Mouse (Mus musculus): Measurements from ENCODE around the gene Mfsd6l.
A peak's percentile ranks its signal among the peaks of the same experiment; 100 is the strongest.

Mfsd6l gene

DNA sequence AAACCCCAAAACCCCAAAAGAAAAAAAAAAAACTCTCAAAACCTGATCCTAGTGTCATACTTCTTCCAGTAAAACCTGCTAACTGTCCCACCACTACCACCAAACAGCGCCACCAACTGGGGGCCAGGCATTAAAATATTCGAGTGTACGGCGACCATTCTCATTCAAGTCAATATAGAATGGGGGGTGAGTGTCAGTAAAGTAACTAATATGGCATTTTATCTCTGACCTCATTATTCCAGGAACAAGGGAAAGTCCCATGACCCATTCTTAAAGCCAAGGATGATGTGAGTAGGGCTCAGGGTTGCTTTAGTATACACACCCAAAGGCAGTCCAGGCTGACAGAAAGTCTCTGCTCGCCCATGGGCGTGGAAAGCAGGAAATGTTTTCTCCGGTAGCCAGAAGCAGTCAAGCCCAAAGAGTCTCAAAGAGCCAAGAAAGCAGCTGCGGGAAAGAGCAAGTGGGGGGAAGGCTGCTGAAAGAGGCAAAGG is 2.0 kb upstream of the Mfsd6l start:
- DNase-seq (ENCODE audit: low spot score) = no peak

DNA sequence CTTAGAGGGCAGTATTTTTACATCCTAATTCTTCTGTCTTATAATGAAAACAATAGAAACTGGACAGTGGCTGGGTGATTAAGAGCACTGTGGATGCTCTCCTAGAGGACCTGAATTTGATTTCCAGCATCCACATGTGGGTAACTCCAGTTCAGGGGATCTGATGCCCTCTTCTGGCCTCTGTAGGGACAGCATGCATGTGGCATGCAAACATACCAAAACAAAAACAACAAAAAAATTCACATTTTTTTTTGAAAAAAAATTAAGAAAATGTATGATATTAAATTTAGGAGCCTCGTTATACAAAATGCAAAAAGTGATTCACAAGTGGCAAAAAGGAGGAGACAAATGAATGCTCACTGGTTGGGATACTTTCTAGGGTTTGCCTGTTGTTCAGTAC is 3.6 kb downstream of the Mfsd6l start:
- no peak for DNase-seq (ENCODE audit: low spot score)

DNA sequence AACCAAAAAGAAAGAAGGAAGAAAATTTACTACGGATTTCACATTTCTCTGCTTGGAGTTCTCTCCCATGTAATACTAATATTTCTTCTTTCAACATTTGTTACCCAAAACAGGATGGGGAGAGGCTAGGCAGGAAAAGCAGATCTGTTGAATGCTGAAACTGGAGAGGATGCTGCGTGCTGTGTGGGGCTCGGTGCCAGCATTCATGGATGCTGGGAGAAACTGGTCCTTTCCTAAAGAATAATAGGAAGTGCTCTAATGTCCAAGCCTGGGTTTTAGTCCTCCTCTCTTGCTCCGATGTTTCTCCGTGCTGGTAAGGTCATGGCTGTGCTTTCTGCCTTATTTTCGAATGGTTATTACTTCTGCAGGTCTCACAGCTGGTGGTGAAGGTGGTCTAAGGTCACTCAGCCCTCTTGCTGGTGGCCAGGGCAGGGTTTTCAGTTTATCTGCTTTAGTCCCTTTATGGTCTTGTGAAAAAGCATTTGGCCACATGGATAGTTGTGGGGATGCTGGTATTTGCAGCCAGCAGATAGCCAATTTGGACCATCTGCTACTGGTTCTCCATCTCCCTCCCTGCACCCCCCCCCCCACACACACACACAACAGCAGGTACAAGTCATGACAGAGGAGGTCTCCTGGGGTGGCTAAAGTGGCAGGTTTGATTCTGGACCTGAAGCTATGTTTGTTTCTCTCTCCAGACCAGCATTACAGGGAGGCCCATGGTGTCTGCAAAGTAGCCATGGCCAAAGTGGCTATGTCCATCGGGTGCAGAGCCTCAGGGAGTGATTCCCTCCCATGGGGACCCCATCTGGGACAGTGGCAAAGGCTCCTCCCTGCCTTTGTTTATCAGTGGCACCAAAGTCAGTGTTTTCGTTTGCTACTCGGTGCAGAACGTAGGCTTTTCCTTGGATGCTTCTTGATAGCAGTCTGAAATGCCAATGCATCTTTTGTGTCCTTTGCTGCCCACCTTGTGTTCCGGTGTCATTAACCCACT is 6.3 kb downstream of the Mfsd6l start:
- no peak for DNase-seq (ENCODE audit: low spot score)

DNA sequence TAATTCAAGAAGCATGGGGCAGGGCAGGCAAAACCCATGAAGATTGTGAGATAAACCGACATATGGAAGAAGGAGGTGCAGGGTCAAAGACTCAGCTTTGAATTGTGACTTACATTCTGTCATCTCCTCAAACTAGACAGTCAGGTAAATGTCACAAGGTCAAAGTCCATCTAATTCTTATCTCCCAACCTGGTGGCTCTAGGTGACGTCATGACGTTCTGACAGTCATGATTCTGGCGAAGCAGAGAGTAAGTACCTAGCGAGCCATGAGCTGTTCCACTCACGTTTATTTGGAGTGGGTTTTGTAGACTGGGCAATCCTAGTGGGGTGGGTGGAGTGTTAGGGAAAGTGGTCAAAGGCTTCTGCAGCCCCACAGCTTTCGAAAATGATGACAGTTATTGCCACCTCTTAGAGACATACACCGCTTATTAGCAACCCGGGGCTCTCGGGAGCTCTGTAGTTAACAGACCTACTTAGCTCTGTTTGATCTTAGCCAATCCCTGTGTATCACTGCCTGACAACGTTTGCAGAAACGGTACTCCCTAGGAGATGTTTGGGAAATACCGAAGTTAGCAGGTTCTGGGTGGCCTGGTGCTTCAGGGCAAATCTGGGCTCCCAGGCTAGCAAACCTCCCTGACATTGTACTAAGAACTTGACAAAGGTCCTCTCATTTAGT is 8.5 kb downstream of the Mfsd6l start:
- no peak for DNase-seq (ENCODE audit: low spot score)

DNA sequence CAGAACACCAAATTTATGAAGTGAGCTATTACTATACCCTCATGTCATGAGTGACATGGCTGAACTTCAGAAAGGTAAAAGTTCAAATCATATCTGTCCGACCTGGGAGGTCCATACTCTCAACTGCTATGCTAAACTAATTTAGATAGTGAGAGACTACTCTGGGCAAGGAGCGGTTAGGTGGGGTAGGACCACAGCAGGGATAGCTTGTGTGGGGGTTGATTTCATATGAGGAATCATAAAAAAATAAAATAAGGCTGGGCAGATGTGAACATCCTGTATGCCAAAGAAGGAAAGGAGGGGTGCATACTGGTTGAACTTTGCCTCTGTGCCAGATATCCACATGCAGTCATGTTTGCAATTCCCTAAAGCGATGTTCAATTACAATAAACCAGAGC is 9.0 kb downstream of the Mfsd6l start:
- no peak for DNase-seq (ENCODE audit: low spot score)

DNA sequence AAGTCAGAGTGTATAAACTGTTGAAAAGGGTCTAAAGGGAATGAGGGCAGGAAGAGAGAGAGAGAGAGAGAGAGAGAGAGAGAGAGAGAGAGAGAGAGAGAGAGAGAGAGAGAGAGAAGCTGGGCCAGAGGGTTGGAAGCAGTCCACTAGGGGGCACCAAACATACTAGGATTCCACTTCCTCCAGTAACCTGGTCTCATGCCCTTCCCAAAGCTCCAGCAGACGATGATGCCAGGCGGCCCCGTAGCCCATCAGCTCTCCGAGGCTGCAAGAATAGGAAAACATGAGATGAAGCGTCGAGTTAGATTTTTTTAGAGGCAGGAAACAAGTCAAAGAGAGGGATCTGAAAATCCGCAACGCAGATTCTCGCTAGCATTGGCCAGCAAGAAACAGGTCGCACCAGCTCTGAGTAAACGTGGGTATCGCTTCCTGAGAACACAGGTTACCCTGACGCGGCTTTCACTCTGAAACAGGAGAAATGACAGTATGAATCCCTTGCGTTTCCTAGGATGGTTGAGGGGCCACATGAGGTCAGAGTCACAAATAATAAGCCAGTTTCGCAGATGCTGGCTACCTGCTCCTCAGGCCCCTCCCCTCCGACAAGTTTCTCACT is 10.6 kb downstream of the Mfsd6l start:
- DNase-seq (ENCODE audit: low spot score) = peak; percentile 72

DNA sequence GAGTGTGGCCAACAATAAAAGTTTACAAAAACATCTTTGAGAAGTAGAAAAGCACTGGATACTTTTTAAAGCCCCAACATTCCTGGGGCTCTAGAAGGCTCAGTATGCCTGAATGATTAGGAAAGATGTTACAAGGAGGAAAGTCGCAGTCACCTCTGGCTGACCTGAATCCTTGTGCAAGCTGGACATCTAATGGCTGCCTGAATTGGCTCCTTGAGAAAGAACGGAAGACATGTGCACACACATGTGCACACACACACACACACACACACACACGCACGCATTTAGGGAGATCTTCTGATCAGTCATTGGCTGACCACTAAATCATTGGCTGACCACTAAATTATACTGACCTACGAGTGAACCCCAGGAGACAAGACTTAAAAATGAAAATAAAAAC is 14.9 kb downstream of the Mfsd6l start:
- no peak for DNase-seq (ENCODE audit: low spot score)

DNA sequence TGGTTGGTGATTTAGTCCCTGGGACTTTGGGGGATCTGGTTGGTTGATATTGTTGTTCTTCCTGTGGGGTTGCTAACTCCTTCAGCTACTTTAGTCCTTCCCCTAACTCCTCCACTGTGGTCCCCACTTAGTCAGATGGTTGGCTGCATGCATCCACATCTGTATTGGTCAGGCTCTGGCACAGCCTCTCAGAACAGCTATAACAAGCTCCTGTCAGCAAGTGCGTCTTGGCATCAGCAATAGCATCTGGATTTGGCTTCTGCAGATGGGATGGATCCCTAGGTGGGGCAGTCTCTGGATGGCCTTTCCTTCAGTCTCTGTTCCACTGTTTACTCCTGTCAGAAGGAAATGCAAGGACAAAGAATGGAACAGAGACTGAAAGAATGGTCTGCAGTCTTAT is 21.1 kb downstream of the Mfsd6l start:
- no peak for DNase-seq (ENCODE audit: low spot score)

DNA sequence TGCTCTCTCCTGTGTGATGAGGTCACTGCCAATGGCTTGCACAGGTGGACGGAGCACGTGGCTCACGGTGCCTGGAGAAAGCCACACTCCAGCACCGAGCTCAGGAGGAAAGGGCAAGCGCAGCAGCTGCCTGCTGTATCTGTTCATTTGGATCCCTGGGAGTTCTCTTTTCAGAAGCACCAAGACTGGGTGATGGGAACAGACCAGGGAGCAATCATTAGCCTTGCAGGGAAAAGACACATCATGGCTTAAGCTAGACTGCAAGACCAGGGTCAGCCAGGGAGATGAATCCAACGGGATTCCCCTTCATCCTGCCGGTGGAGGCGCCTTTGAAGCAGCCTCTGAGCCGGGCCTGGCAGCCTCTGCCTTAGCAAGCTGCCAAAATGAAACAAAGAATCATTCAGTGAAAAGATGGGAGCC is 23.5 kb downstream of the Mfsd6l start:
- no peak for DNase-seq (ENCODE audit: low spot score)

DNA sequence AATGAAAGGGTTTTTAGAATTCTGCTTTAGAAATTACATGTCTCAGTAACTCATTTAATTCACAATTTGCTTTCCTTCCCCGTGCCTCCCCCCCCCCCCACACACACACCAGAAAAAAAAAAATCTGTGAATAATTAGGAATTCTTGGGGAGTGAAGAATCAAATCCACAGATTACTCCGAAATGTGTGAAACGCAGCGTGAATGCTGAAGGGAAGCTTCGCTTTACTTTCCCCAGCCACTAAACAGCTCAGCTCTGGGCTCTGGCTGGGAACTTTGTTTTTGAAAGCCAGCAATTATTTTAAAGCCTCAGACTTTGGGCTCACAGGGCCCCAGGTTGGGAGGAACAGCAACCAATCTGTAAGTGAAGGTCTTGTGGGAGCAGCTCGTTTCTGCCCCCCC is 24.6 kb downstream of the Mfsd6l start:
- no peak for DNase-seq (ENCODE audit: low spot score)

DNA sequence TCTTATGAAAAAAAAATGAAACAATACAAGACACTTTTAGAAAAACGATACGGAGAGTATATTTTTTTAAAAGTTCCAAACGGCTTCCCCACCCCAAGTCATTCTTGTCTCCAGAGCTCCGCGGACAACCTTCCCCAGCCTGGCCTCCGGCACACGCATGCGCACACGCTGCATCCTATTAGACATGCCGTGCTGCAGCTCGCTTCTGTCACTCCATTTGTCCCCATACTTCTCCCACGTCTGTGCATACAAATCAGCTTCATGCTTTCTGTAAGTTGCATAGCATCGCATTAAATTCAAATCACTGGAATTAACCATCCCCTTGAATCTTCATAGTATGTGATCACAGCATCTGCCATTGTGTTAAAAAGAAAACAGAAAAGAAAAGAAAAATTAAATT is 27.2 kb downstream of the Mfsd6l start:
- DNase-seq (ENCODE audit: low spot score) = peak; percentile 43

DNA sequence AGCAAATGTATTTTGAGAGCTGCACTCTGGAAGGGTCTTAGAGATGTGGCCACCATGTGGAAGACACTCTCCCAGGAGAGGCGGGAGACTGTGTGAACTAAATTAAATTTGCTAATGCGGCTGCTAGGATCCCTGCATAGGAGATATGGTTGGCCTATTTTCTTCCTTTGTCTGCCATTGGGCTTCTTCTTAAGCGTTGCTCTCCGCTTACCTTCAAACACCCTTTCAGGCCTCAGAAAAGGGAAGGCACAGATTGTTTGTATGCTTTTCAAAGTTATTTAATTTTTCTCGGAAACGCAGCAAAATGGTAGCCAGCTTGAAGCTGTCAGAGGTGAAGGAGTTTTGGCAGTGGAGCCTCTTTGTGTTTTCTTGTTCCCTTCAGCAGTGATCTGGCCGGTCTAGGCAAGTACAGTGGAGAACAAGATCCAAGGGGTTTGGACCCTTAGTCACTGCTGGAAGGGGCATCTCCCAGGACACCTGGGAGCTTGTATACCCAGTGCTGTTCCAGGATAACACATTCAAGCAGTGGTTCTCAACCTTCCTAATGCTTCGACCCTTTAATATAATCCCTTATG is 28.0 kb downstream of the Mfsd6l start:
- DNase-seq (ENCODE audit: low spot score) = no peak

DNA sequence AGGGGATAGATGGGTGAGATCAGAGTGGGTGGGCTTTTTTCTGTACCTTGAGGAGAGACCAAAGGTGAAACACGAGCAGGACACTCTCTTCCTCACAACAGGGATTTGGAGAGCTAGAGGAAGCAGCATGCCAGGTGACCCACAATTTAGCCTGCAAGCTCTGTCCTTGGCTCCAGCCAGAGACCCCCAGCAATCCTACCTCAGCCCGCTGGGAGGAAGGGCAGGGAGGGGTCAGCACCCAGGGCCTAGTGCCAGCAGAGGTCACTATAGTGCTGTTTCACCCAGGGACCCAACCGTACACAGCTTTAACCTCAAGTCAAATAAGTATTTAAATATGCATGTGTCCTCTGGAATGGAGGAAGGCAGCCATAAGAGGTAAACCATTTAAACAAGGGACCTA is 29.9 kb downstream of the Mfsd6l start:
- no peak for DNase-seq (ENCODE audit: low spot score)

DNA sequence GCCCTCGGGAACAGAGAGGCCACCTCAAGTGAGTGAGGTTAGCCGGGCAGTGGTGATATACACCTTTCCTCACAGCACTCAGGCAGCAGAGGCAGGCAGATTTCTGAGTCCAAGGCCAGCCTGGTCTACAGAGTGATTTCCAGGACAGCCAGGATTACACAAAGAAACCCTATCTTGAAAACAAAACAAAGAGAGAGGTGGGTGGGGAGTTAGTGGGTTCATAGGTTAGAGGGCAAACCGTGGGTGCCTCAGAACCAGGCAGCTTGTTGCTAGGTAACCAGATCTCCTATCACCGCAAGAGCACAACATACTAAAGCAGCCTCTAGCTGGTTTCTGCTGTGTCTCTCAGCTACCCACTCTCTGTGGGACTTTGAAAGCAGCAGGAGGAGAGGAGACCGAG is 30.7 kb downstream of the Mfsd6l start, which contains the start of gene Ccdc42:
Gene Ccdc42, plus strand, starts transcription at position 301 of the 400 bp plus-strand sequence.
- no peak for DNase-seq (ENCODE audit: low spot score)

DNA sequence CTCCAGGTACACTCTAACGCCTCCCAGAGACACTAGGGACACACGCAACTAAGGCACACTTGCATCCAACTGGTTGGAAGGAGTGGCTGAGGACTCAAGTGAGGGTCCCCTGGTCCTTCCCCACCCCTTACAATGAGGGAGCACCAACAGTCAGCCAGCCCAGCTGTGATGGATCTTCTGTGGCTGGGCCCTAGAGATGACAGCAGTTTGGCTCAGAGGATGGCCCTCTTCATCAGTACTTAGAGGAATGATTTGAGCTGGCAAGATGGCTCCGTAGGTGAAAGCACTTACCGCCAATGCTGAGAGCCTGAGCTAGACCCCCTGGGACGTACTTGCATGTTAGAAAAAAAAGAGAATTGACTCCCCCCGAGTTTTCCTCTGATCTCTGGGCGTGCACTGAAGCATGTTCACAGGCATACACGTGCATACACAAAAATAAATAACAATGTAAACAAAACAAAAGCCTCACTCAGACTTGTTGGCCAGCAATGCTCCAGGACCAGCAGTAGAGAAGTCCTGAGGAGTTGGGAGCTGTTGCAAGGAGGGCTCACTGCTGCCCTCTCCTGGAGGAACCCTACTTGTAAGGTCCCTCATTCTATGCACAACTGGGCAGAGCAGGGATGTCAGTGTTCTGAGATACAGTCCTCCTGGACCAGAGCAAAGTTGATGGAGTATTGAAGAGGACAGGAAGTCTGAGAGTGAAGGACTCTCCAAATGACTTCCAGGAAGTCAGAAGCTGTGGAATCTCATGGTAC is 33.2 kb downstream of the Mfsd6l start:
- DNase-seq (ENCODE audit: low spot score) = peak; percentile 78

DNA sequence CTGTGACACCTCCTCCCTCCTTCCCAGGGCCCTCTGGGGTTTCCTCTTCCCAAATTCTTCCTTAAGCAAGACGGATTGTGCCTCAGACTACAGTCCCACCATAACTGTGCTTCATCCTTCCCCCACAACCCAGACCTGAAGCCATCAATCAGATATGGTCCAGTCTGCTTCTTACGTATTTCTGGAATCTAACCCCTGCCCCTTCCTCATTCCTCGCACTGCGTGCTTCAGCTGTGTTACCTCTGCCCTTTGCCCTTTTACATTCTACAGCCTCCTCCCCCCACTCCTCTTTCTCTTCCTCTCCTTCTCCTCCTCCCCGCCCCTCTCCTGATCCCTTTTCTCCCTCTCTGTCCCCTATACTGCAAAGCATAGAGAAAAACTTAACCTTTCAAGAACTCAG is 35.7 kb downstream of the Mfsd6l start:
- DNase-seq (ENCODE audit: low spot score) = no peak

DNA sequence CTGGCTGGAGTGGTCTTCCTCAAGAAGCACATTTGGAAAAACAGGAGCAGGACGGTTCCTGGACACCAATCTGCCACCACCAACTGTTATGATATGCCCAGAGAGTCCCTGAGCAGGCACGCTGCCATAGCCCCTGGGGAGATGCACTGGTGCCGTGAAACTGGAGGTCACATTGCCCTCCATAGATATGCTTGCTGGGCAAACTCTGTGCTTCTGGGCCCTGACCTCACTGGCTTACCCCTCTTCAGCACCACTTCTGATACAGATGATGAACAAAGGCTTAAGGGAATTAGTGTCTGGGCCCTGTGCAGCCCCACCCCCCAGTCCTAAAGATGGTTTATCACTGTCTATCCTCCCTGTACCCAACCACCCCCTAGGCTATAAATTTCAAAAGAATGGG is 37.3 kb downstream of the Mfsd6l start:
- DNase-seq (ENCODE audit: low spot score) = no peak

DNA sequence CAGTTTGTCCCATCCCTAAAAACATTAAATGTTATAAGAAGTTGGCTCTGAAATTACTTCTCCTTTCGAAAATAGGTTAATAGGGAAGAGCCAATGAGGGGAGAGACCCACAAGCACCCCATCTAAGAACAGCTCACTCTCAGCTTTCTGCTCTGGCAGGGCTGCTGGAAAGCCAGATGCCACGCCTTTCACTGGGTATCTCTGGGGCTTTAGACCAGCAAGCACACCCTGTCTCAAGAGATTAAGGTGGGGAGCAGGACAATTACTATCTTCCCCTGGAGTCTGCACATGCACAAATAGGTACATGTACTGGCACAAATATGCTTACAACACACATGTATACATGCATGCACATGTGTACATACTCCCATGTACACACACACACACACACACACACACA is 41.9 kb downstream of the Mfsd6l start:
- DNase-seq (ENCODE audit: low spot score) = no peak

DNA sequence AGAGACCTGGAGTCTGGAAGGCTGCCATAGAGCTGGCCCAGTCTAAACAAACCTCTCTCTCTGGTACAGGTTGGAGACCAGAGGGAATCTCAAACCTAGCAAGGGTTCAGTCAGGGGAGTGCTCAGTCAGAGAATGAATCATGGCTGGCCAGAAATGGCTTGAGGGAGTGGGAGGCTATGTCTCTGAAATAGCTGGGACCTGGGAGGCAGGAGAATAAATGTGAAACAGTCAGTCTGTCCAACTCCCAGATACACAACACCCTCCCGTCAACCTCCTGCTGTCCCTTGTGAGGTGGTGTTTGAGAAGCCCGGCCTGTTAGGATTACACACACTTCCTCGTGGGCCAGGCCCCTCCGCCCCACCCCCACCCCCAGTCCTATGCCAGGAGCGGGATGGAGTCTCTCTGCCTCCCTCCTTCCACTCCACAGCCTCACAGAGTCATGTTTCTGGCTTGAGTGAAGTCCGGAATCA is 44.6 kb downstream of the Mfsd6l start:
- no peak for DNase-seq (ENCODE audit: low spot score)

DNA sequence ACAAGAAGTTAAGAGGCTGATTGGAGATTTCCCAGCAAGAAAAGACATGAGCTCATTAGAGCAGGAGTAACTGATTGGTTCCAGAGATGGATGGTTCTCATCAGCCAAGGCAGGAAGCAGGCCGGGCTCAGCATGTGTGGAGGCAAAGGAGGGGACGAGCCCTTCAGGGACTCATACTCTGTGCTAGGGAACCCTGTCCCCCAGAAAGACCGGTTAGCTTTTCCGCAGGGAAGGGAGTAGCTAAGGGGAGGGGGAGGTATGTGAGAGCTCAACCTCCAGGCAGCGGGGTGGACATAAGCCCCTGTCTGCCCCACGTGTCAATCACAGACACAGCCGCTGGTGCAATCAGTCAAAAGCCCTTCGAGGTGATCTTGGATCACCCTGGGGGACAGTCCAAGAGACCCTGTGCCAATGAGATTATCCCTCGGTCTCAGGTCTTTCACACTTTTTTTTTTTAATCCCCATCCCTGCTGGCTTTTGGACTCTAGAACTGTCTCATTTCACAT is 45.6 kb downstream of the Mfsd6l start:
- no peak for DNase-seq (ENCODE audit: low spot score)

Data from layer of hippocampus, adult 9-10 months (tissue).